Mouse (Mus musculus) C2C12 (cell line): ENCODE data around the gene Klc2.

Experiments used
- CTCF ChIP-seq: IDR thresholded peaks from one replicate; pipeline ENCODE4 v1.5.1; 2011; ENCODE audit not compliant: control insufficient read depth, insufficient read depth, insufficient read length
- MAX ChIP-seq: IDR thresholded peaks from one replicate; pipeline ENCODE4 v1.6.1; 2011; ENCODE audit warnings: mild to moderate bottlenecking, control low read depth
- MYOD1 ChIP-seq: IDR thresholded peaks from one replicate; pipeline ENCODE4 v1.6.1; 2011; ENCODE audit warnings: low read depth; ENCODE audit not compliant: control insufficient read depth, insufficient read length
- MYOG ChIP-seq: IDR thresholded peaks from one replicate; pipeline ENCODE4 v1.6.1; 2011; ENCODE audit not compliant: control insufficient read depth, insufficient read length; ENCODE audit errors: extremely low read depth
- USF1 ChIP-seq: IDR thresholded peaks from one replicate; pipeline ENCODE4 v1.6.1; 2011; ENCODE audit warnings: low read depth, mild to moderate bottlenecking, control low read depth, moderate library complexity

GRCm38 (mm10) chr19:5087884-5088728, 30.3 kb downstream of the Klc2 start, which contains the start of gene Yif1a:
- peak; percentile 40 for TF ChIP-seq CTCF
- no peak for TF ChIP-seq MYOD1
- TF ChIP-seq USF1: no peak
- peak; percentile 66 for TF ChIP-seq MAX
- TF ChIP-seq MYOG: no peak
